Mouse (Mus musculus) bone marrow, adult 2 months (tissue): ENCODE results near the gene Nell1.

Experiments used
- CTCF ChIP-seq: fragments of 200-500 bp; IDR thresholded peaks from 2 replicates; pipeline ENCODE4 v1.5.1; 2011; ENCODE audit warnings: low read length, control low read depth; ENCODE audit not compliant: control insufficient read depth, insufficient read depth
- POLR2A ChIP-seq: fragments of 200-500 bp; IDR thresholded peaks from 2 replicates; pipeline ENCODE4 v1.6.1; 2011; ENCODE audit warnings: low read depth, mild to moderate bottlenecking, control low read depth, low read length, borderline replicate concordance; ENCODE audit not compliant: control insufficient read depth

DNA sequence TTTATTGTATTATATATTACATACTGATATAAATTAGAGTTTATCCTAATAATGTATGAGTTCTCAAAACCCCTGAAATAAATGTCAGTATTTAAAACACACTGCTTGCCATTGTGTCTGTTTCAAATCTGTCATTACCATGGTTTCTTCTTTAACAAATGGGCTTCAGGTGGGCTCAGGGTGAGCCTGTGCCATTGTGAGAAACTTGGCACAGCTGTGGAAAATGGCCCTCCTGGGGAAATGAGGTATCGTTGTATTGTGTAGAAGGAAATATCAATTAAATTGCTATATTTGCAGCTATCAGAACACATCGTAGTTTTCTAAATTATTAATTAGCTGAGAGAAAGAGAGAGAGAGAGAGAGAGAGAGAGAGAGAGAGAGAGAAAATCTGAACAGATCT, 10.9 kb upstream of the Nell1 start:
- TF ChIP-seq CTCF (no peak), POLR2A (no peak)
